ENCODE assay signal across 21 mouse cellular contexts in the genomic region with DNA sequence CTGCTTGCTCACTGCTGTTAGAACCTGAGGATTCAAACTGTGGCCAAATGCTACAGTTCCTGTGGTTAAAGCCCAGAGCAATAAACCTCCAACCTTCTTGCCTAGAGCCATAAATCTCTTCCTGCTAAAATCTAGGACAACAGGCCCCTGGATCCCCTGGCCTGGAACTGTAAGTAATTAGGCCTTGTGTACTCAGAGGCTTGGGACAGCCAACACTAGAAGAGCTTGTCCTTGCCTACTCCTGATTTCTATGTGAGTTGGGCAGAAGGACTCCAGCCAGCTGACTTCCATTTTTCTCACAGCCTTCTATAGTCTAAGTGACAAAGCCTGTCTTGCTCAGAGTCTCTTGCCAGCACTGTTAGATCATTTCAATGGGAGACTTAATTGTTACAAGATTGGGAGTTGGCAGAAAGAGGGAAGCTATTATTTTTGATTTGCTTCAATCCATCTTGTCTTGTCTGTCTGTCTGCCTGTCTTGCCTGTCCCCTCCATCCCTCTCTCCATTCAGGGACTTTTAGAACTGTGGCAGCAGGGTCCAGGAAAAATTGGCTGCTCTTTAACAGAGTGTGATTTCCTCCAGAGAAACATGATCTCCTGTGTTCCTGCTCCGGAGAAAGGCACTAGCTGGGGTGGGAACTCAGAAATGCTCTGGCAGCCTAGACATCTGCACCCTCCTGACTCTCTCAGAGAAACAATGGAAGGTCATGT. TPM values are rescaled to one million over a fixed set of nuclear protein-coding genes. Genes with fewer than 3 reads are reported as not detected.
DNase-seq lines count a peak whose midpoint lies in the region; ATAC-seq and TF ChIP-seq lines count a peak whose summit lies in the region.
"Had no signal": no experiment of that assay in that cellular context is flagged by ENCODE, and none has a peak within 500 bp of the region (broad histone marks: within the 10 kb centered on the region; RNA-seq: fewer than 3 reads in every experiment).

No protein-coding gene starts in this region.

- H3K27ac ChIP-seq in kidney, embryonic 14.5 days (ENCODE audit: low read depth, low read length), result no peak overlapping the region
- H3K27ac ChIP-seq in midbrain, postnatal 0 days (ENCODE audit: low read depth, low read length), result no peak overlapping the region
- H3K27ac ChIP-seq in midbrain, embryonic 15.5 days, result no peak overlapping the region
- peak overlapping the region; percentile 14 for H3K27ac ChIP-seq in limb, embryonic 12.5 days
- H3K27ac ChIP-seq: embryonic facial prominence, embryonic 15.5 days; liver, embryonic 12.5 days; lung, embryonic 15.5 days had no signal

- H3K9me3 ChIP-seq in kidney, embryonic 14.5 days (ENCODE audit: control insufficient read depth, low read length), result no peaks in the 10 kb centered on the region
- no peaks in the 10 kb centered on the region for H3K9me3 ChIP-seq in midbrain, postnatal 0 days (ENCODE audit: low read length)
- H3K9me3 ChIP-seq in midbrain, embryonic 15.5 days, result no peaks in the 10 kb centered on the region
- no peaks in the 10 kb centered on the region for H3K9me3 ChIP-seq in limb, embryonic 12.5 days
- H3K9me3 ChIP-seq: embryonic facial prominence, embryonic 15.5 days; liver, embryonic 12.5 days; lung, embryonic 15.5 days; megakaryocyte, embryonic 14.5 days had no signal

- WGBS in kidney, embryonic 14.5 days, result 42% methylated on average over 1 of the region's 1 CpGs
- WGBS in midbrain, postnatal 0 days, result 79% methylated on average over 1 of the region's 1 CpGs
- 52% methylated on average over 1 of the region's 1 CpGs for WGBS in midbrain, embryonic 15.5 days
- WGBS in limb, embryonic 12.5 days, result 33% methylated on average over 1 of the region's 1 CpGs

- ATAC-seq in kidney, embryonic 14.5 days (ENCODE audit: low FRiP score, low TSS enrichment), result peak; percentile 62; the same call in 1 of the 2 replicates
- ATAC-seq in midbrain, postnatal 0 days (ENCODE audit: low FRiP score), result no peak
- no peak for ATAC-seq in midbrain, embryonic 15.5 days (replicated peaks)
- no peak; the same call in 1 of the 2 replicates for ATAC-seq in limb, embryonic 12.5 days (ENCODE audit: insufficient number of reproducible peaks, insufficient read depth, low FRiP score, low TSS enrichment, low read depth)
- ATAC-seq: forebrain, embryonic 16.5 days; liver, embryonic 12.5 days had no signal

- no peaks in the 10 kb centered on the region for H3K4me1 ChIP-seq in kidney, embryonic 14.5 days (ENCODE audit: control insufficient read depth, insufficient read depth, low read length)
- no peaks in the 10 kb centered on the region for H3K4me1 ChIP-seq in midbrain, postnatal 0 days (ENCODE audit: insufficient read depth, low read length)
- no peaks in the 10 kb centered on the region for H3K4me1 ChIP-seq in midbrain, embryonic 15.5 days
- no peaks in the 10 kb centered on the region for H3K4me1 ChIP-seq in limb, embryonic 12.5 days (replicated peaks)
- H3K4me1 ChIP-seq: embryonic facial prominence, embryonic 15.5 days; liver, embryonic 12.5 days; lung, embryonic 15.5 days; megakaryocyte, embryonic 14.5 days had no signal

- H3K27me3 ChIP-seq in kidney, embryonic 14.5 days (ENCODE audit: control insufficient read depth, insufficient read depth, low read length), result no peaks in the 10 kb centered on the region; the same call in 1 of the 2 replicates
- H3K27me3 ChIP-seq in midbrain, postnatal 0 days (ENCODE audit: insufficient read depth, low read length), result no peaks in the 10 kb centered on the region
- H3K27me3 ChIP-seq in midbrain, embryonic 15.5 days (replicated peaks), result no peaks in the 10 kb centered on the region
- H3K27me3 ChIP-seq in limb, embryonic 12.5 days, result peaks cover 7% of the 10 kb centered on the region; the same call in 1 of the 2 replicates
- H3K27me3 ChIP-seq: embryonic facial prominence, embryonic 15.5 days; liver, embryonic 12.5 days; lung, embryonic 15.5 days had no signal

- H3K4me3 ChIP-seq in kidney, embryonic 14.5 days (ENCODE audit: low read length), result no peak overlapping the region
- no peak overlapping the region for H3K4me3 ChIP-seq in midbrain, postnatal 0 days (ENCODE audit: low read depth, low read length)
- no peak overlapping the region for H3K4me3 ChIP-seq in midbrain, embryonic 15.5 days
- H3K4me3 ChIP-seq in limb, embryonic 12.5 days (replicated peaks), result no peak overlapping the region
- H3K4me3 ChIP-seq: embryonic facial prominence, embryonic 15.5 days; liver, embryonic 12.5 days; lung, embryonic 15.5 days; megakaryocyte, embryonic 14.5 days had no signal

- DNase-seq in kidney, adult 9 months, result no peak
- DNase-seq in midbrain, postnatal 0 days (ENCODE audit: low spot score), result peak; percentile 23
- no peak for DNase-seq in layer of hippocampus, postnatal 36 days
- no peak for DNase-seq in adrenal gland, postnatal 14 days
- DNase-seq: adrenal gland, adult 8-10 months; cerebellum, postnatal 14 days; kidney, adult 18-20 months; midbrain, embryonic 14.5 days; right cerebral cortex, postnatal 4 days had no signal

- TF ChIP-seq CTCF in midbrain, postnatal 0 days (IDR thresholded peaks at IDR 0.05), result no peak

- H3K4me2 ChIP-seq in kidney, embryonic 14.5 days (replicated peaks; ENCODE audit: low read depth, low read length), result no peak overlapping the region
- H3K4me2 ChIP-seq in midbrain, postnatal 0 days (ENCODE audit: low read depth, low read length, poor library complexity, severe bottlenecking), result no peak overlapping the region
- no peak overlapping the region for H3K4me2 ChIP-seq in midbrain, embryonic 15.5 days
- H3K4me2 ChIP-seq in limb, embryonic 12.5 days, result no peak overlapping the region
- H3K4me2 ChIP-seq: embryonic facial prominence, embryonic 15.5 days; liver, embryonic 12.5 days; lung, embryonic 15.5 days had no signal

- H3K36me3 ChIP-seq in kidney, embryonic 14.5 days (ENCODE audit: control insufficient read depth, insufficient read depth, low read length), result no peaks in the 10 kb centered on the region
- H3K36me3 ChIP-seq in midbrain, postnatal 0 days (ENCODE audit: insufficient read depth, low read length), result no peaks in the 10 kb centered on the region
- no peaks in the 10 kb centered on the region for H3K36me3 ChIP-seq in midbrain, embryonic 15.5 days (replicated peaks)
- H3K36me3 ChIP-seq in limb, embryonic 12.5 days, result no peaks in the 10 kb centered on the region
- H3K36me3 ChIP-seq: embryonic facial prominence, embryonic 15.5 days; liver, embryonic 12.5 days; lung, embryonic 15.5 days had no signal

- no peak overlapping the region for H3K9ac ChIP-seq in kidney, embryonic 14.5 days (ENCODE audit: low read depth, low read length)
- H3K9ac ChIP-seq in midbrain, postnatal 0 days (replicated peaks; ENCODE audit: low read length, poor library complexity, severe bottlenecking), result no peak overlapping the region
- no peak overlapping the region for H3K9ac ChIP-seq in midbrain, embryonic 15.5 days
- no peak overlapping the region for H3K9ac ChIP-seq in limb, embryonic 12.5 days (replicated peaks)
- H3K9ac ChIP-seq: embryonic facial prominence, embryonic 15.5 days; liver, embryonic 12.5 days; lung, embryonic 15.5 days had no signal

RNA-seq across cellular contexts. Expression of a gene that starts 15.1 kb away (rescaled TPM):
- 15.0 and 17.2 TPM in 2 replicates for polyA plus RNA-seq in kidney, embryonic 14.5 days (2014; fragmentation: Nextera tagmentation; extraction: Ambion mirVana)
- total RNA-seq in midbrain, postnatal 0 days (2014; rRNA removed), result 5.2 and 7.1 TPM in 2 replicates
- 8.4 and 8.6 TPM in 2 replicates for polyA plus RNA-seq in midbrain, postnatal 0 days (2015; fragmentation: Nextera tagmentation; extraction: Ambion mirVana)
- 8.4 and 8.6 TPM in 2 replicates for polyA plus RNA-seq in midbrain, embryonic 15.5 days (2015; fragmentation: Nextera tagmentation; extraction: Ambion mirVana)
- polyA plus RNA-seq in limb, embryonic 12.5 days (2016; fragmentation: Nextera tagmentation; extraction: Ambion mirVana), result 36.3 and 41.0 TPM in 2 replicates
- 1 to 10 TPM; 4.0 TPM for total RNA-seq in layer of hippocampus, postnatal 36 days (2021)
- total RNA-seq in adrenal gland, postnatal 14 days (2021), result 4.9 and 5.0 TPM in 2 replicates

RNA-seq across cellular contexts. Expression of a gene that starts 15.7 kb away (rescaled TPM):
- not detected in 2 replicates for polyA plus RNA-seq in kidney, embryonic 14.5 days (2014; fragmentation: Nextera tagmentation; extraction: Ambion mirVana)
- total RNA-seq in midbrain, postnatal 0 days (2014; rRNA removed), result not detected in 2 replicates
- not detected in 2 replicates for polyA plus RNA-seq in midbrain, postnatal 0 days (2015; fragmentation: Nextera tagmentation; extraction: Ambion mirVana)
- polyA plus RNA-seq in midbrain, embryonic 15.5 days (2015; fragmentation: Nextera tagmentation; extraction: Ambion mirVana), result not detected in 2 replicates
- polyA plus RNA-seq in limb, embryonic 12.5 days (2016; fragmentation: Nextera tagmentation; extraction: Ambion mirVana), result not detected in 2 replicates
- not detected for total RNA-seq in layer of hippocampus, postnatal 36 days (2021)
- total RNA-seq in adrenal gland, postnatal 14 days (2021), result not detected in 2 replicates
- total RNA-seq: adrenal gland, adult 8-10 months; gastrocnemius, postnatal 4 days; layer of hippocampus, postnatal 25 days; left cerebral cortex, postnatal 25 days had no signal
- polyA plus RNA-seq: embryonic facial prominence, embryonic 15.5 days; forebrain, embryonic 16.5 days; heart, embryonic 16.5 days; liver, embryonic 12.5 days; lung, embryonic 15.5 days; midbrain, embryonic 14.5 days had no signal
